Mouse (Mus musculus) thymus, postnatal 4 days (tissue): ENCODE results near the gene Elovl7.
A peak's percentile ranks its signal among the peaks of the same experiment; 100 is the strongest.

ENCODE experiments used
- DNase-seq: peaks from one replicate; pipeline ENCODE4 v3.0.0; 2021

The Elovl7 gene

GRCm38 (mm10) chr13:108304680-108305079 lies 90.5 kb downstream of the Elovl7 start:
- no peak for DNase-seq

DNA sequence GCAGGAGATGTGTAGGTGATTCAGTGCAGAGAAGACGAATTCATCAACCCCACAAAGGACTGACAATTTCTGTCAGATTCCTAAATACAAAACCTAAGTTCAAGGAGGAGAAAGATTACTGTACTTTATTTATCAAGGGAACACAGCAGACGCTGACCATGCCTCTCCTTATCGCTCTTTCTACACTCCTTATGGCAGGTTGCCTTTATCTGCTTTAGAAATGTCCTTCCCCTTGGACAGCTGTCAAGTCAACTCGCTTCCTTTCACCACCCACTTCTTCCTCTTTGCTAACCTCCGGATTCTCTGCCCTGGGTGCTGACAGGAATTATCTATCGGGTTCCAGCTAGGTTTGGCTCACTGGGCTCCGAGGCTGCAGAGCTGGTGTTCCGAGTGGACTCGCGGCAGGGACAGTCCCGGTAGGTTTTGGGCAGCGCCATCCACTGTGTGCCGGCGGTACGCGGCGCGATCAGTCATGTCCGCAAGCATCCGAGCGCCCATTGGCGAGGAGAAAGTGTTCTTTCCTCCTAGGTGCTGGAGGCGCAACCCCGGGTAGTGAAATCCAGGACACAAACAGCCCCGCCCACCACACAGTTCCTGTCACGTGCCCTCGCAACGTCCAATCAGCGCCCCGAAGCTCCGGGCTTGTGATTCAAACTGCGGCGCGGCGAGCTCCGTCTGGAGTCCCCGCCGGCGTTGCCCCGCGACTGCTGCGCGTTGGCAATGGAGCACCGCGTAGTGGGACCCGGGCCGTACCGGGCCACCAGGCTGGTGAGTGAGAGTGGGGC lies 101.7 kb downstream of the Elovl7 start, which contains the start of gene Depdc1b:
Gene Depdc1b, plus strand, starts transcription at position 631 of the 785 bp plus-strand sequence.
- peak; percentile 98 for DNase-seq

DNA sequence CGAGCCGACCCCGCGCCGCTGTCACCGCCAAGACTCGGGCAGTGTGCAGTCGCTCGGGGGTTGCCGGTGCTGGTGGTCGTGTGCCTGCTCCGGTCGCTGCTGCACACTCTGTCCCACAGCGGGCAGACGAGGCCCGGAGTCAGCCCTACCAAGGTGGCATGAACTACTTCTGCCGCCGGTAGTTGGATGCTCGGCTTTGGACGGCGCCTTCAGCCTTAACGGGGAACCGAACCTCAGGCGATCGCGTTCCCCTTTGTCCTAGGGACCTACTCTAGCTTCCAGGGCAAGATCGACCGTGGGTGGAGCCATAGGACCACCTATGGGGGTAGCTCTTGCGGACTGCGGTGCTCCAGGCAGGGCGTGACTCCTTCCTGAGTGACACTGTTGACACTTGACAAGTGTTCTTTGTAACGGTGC lies 102.3 kb downstream of the Elovl7 start:
- DNase-seq = peak; percentile 56

GRCm38 (mm10) chr13:108317414-108317813 lies 103.2 kb downstream of the Elovl7 start:
- no peak for DNase-seq

- DNase-seq = no peak
Observed at GRCm38 (mm10) chr13:108319028-108319427, 104.8 kb downstream of the Elovl7 start.

GRCm38 (mm10) chr13:108320216-108320615 lies 106.0 kb downstream of the Elovl7 start:
- DNase-seq = no peak

DNA sequence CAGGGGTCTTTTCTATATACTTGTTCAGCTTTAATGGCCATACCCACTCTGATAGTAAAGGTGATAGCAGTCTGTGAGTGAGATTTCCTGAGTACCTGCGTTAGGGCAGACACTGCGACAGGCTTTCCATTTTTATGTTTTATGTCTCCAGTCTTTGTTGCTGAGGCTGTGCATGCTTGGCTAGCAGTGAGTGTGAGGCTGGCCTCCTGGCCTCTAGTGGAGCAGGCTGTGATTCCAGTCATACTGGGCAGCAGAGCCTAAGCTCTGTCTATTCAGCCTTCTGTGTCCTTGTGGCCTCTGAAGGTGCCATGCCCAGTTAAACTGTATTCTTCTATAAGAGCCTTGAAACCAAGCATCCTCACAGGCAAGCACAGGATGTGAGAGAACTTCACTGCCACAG lies 108.3 kb downstream of the Elovl7 start:
- no peak for DNase-seq

GRCm38 (mm10) chr13:108323317-108323716 lies 109.1 kb downstream of the Elovl7 start:
- DNase-seq = no peak

- DNase-seq = no peak
Observed at GRCm38 (mm10) chr13:108323866-108324829, 109.9 kb downstream of the Elovl7 start.

GRCm38 (mm10) chr13:108325871-108326270 lies 111.7 kb downstream of the Elovl7 start:
- no peak for DNase-seq

DNA sequence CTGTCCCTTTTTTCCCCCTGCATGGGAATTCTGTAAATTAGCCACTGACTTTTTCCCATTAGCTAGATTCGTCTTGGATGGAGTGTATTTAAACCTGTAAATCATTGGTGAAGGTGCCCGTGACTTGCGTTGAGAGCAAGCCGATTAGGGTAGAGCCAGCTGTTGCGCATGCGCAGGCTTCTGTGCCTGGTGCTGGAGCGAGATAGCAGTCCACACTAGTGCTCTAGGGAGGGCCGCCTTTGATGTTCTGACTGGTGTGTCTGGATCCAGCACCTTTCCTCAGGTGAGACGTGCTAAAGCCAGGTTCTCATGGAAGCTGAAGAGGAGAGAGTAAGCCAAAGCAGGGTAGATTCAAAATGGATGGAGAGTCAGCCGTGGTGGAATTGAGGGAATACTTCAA lies 112.1 kb downstream of the Elovl7 start:
- DNase-seq = no peak

GRCm38 (mm10) chr13:108327047-108327446 lies 112.8 kb downstream of the Elovl7 start:
- DNase-seq = no peak

GRCm38 (mm10) chr13:108328406-108329180 lies 114.4 kb downstream of the Elovl7 start:
- DNase-seq = no peak

GRCm38 (mm10) chr13:108329693-108330092 lies 115.5 kb downstream of the Elovl7 start:
- no peak for DNase-seq
